Mouse (Mus musculus): ENCODE results near the gene Rnf5.
A peak's percentile ranks its signal among the peaks of the same experiment; 100 is the strongest.

The Rnf5 gene

GRCm38 (mm10) chr17:34586796-34587422 lies 16.6 kb downstream of the Rnf5 start:
- peak; percentile 66 for DNase-seq (ENCODE audit: low read depth, low spot score)

- DNase-seq (ENCODE audit: low read depth, low spot score) = no peak
These were observed 17.4 kb downstream of the Rnf5 start for GRCm38 (mm10) chr17:34585877-34586771.

- no peak for DNase-seq (ENCODE audit: low read depth, low spot score)
These were observed 18.4 kb downstream of the Rnf5 start for GRCm38 (mm10) chr17:34585121-34585520.

- no peak for DNase-seq (ENCODE audit: low read depth, low spot score)
These were observed 19.7 kb downstream of the Rnf5 start for GRCm38 (mm10) chr17:34583819-34584218.

- DNase-seq (ENCODE audit: low read depth, low spot score) = no peak
These were observed 20.1 kb downstream of the Rnf5 start for GRCm38 (mm10) chr17:34583397-34583796.

- no peak for DNase-seq (ENCODE audit: low read depth, low spot score)
These were observed 21.0 kb downstream of the Rnf5 start for GRCm38 (mm10) chr17:34582528-34582927.

GRCm38 (mm10) chr17:34578070-34578469 lies 25.4 kb downstream of the Rnf5 start:
- DNase-seq (ENCODE audit: low read depth, low spot score) = no peak

- DNase-seq (ENCODE audit: low read depth, low spot score) = no peak
These were observed 26.9 kb downstream of the Rnf5 start for GRCm38 (mm10) chr17:34576577-34576976.

GRCm38 (mm10) chr17:34572361-34572760 lies 31.1 kb downstream of the Rnf5 start:
- DNase-seq (ENCODE audit: low read depth, low spot score) = no peak

GRCm38 (mm10) chr17:34571875-34572274 lies 31.6 kb downstream of the Rnf5 start:
- DNase-seq (ENCODE audit: low read depth, low spot score) = no peak

- no peak for DNase-seq (ENCODE audit: low read depth, low spot score)
These were observed 33.6 kb downstream of the Rnf5 start for GRCm38 (mm10) chr17:34569919-34570318.

- DNase-seq (ENCODE audit: low read depth, low spot score) = no peak
These were observed 35.1 kb downstream of the Rnf5 start for GRCm38 (mm10) chr17:34568421-34568820.

- DNase-seq (ENCODE audit: low read depth, low spot score) = no peak
These were observed 36.2 kb downstream of the Rnf5 start for GRCm38 (mm10) chr17:34567311-34567710.

GRCm38 (mm10) chr17:34564796-34565195 lies 38.7 kb downstream of the Rnf5 start:
- no peak for DNase-seq (ENCODE audit: low read depth, low spot score)

- no peak for DNase-seq (ENCODE audit: low read depth, low spot score)
These were observed 39.5 kb downstream of the Rnf5 start, which contains the start of gene Notch4 for GRCm38 (mm10) chr17:34564003-34564421. Gene Notch4 (plus strand): TSS chr17:34564268.

- no peak for DNase-seq (ENCODE audit: low read depth, low spot score)
These were observed 40.1 kb downstream of the Rnf5 start for GRCm38 (mm10) chr17:34563354-34563753.

GRCm38 (mm10) chr17:34562595-34562994 lies 40.9 kb downstream of the Rnf5 start:
- DNase-seq (ENCODE audit: low read depth, low spot score) = no peak

- DNase-seq (ENCODE audit: low read depth, low spot score) = no peak
These were observed 42.3 kb downstream of the Rnf5 start for GRCm38 (mm10) chr17:34561200-34561599.

- no peak for DNase-seq (ENCODE audit: low read depth, low spot score)
These were observed 43.1 kb downstream of the Rnf5 start for GRCm38 (mm10) chr17:34560438-34560837.

- DNase-seq (ENCODE audit: low read depth, low spot score) = no peak
These were observed 43.6 kb downstream of the Rnf5 start for GRCm38 (mm10) chr17:34559895-34560294.

GRCm38 (mm10) chr17:34559116-34559515 lies 44.4 kb downstream of the Rnf5 start:
- DNase-seq (ENCODE audit: low read depth, low spot score) = no peak

GRCm38 (mm10) chr17:34557411-34557810 lies 46.1 kb downstream of the Rnf5 start:
- DNase-seq (ENCODE audit: low read depth, low spot score) = no peak

- no peak for DNase-seq (ENCODE audit: low read depth, low spot score)
These were observed 47.1 kb downstream of the Rnf5 start for GRCm38 (mm10) chr17:34556406-34556805.
